Mouse (Mus musculus): ENCODE measurements around the gene Asb11. TPM values are rescaled to one million over a fixed set of nuclear protein-coding genes. Genes with fewer than 3 reads are reported as not detected.

Gene Asb11
- total RNA-seq (2012; rRNA removed): 1.7 and 2.5 TPM in 2 replicates
- 1 to 10 TPM in 1 of 2 experiments, not detected in 1; 3.2 TPM for polyA plus RNA-seq (2012; ENCODE audit: insufficient read depth in 1 of 2, insufficient read length in 2 of 2, low read depth in 1 of 2, low replicate concordance in 2 of 2, missing spikeins in 1 of 2)

DNA sequence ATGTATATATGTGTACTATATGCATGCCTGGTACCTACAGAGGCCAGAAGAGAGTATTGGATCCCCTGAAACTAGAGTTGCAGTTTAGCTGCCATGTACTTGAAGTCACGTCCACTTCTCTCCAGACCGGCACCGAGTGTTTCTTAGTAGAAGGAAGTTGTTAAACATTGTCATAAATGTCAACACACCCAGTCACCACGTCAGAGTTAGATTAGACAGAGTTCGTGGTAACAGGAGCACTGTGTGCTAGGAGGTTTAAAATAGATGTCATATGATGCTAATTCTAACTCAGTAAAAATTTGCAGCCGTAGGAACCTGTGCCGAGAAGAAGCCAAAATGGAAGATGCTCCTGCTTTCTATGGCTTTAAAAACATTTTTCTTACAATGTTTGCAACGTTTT lies at the start of gene Asb11:
TSS of gene Asb11 (plus strand) at position 286 of the 400 bp plus-strand sequence.
- H3K27me3 ChIP-seq (ENCODE audit: control insufficient read depth in 1 of 2, insufficient read depth in 2 of 2, low read length in 2 of 2): no peaks in the 10 kb centered on the region

DNA sequence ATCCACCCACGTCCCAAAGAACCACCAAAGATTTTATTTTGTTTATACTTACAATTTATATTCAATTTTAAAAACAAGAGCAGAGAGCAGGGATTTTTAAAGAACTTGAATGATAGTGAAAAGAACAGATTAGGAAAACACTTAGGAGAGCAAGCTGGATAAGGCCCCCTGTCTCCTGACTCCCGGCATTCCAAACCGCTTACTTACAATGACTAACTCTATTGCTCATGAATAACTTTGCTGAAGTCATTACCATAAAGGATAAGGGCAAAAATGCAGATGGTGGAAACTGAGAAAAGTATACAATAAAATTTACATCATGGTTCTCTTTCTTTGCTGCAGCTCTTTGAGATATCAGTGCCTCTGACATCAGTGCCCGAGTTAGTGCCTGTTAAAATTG lies 42.7 kb upstream of the Asb11 start:
- TF ChIP-seq MAZ (IDR thresholded peaks at IDR 0.05; ENCODE audit: low read depth, low read length) (no peak), NELFE (IDR thresholded peaks at IDR 0.05; ENCODE audit: low read depth, low read length) (no peak), E2F4 (IDR thresholded peaks at IDR 0.05; ENCODE audit: borderline replicate concordance, low read depth, low read length) (no peak), USF1 (IDR thresholded peaks at IDR 0.05; ENCODE audit: low read depth, low read length) (no peak), TAL1 (IDR thresholded peaks at IDR 0.05; ENCODE audit: low read length) (no peak), CHD2 (IDR thresholded peaks at IDR 0.05; ENCODE audit: low read length) (no peak), POLR2AphosphoS5 (IDR thresholded peaks at IDR 0.05; ENCODE audit: borderline replicate concordance, low read depth, low read length) (no peak), MYC (IDR thresholded peaks at IDR 0.05; ENCODE audit: low read depth, low read length) (no peak), USF2 (IDR thresholded peaks at IDR 0.05; ENCODE audit: borderline replicate concordance in 1 of 2, insufficient read depth in 1 of 2, low read depth in 1 of 2, low read length in 2 of 2) (no peak), MYB (IDR thresholded peaks at IDR 0.05; ENCODE audit: low read depth, low read length) (no peak), KAT2A (conservative IDR thresholded peaks at IDR 0.05; ENCODE audit: low read depth, low read length) (no peak), JUND (IDR thresholded peaks at IDR 0.05; ENCODE audit: low read depth, low read length) (no peak), MXI1 (IDR thresholded peaks at IDR 0.05; ENCODE audit: low read depth, low read length) (no peak), POLR2AphosphoS2 (IDR thresholded peaks at IDR 0.05; ENCODE audit: low read length) (no peak)
- H3K27me3 ChIP-seq (ENCODE audit: control insufficient read depth in 1 of 2, insufficient read depth in 2 of 2, low read length in 2 of 2): no peaks in the 10 kb centered on the region

More for the DNA sequence above, at the start of gene Asb11:
- no peak within 1 kb of the TSS for H3K27ac ChIP-seq (ENCODE audit: control insufficient read depth, low read depth, low read length)
- H3K9ac ChIP-seq (ENCODE audit: control insufficient read depth, low read depth, low read length, poor library complexity, severe bottlenecking): no peak within 1 kb of the TSS
- H3K4me1 ChIP-seq (ENCODE audit: control insufficient read depth in 1 of 2, insufficient read depth in 2 of 2, low read length in 2 of 2): peaks cover 8 to 17% of the 10 kb centered on the region in 2 experiments; a peak in 3 of 4 replicates
- H3K79me2 ChIP-seq (ENCODE audit: control insufficient read depth, insufficient read depth, low read length, poor library complexity): no peaks in the 10 kb centered on the region
- DNase-seq (ENCODE audit: low read depth, low spot score): no peak
- no peak within 1 kb of the TSS for H3K4me3 ChIP-seq (ENCODE audit: control insufficient read depth in 1 of 2, insufficient read depth in 1 of 2, low read depth in 2 of 2, low read length in 2 of 2)
- H3K9me3 ChIP-seq (replicated peaks; ENCODE audit: insufficient read depth, low read length): no peaks in the 10 kb centered on the region
- TF ChIP-seq TCF12 (IDR thresholded peaks at IDR 0.05; ENCODE audit: low read depth, low read length) (no peak), POLR2AphosphoS2 (IDR thresholded peaks at IDR 0.05; ENCODE audit: low read length) (no peak), ELF1 (IDR thresholded peaks at IDR 0.05; ENCODE audit: low read depth, low read length) (no peak), ZMIZ1 (IDR thresholded peaks at IDR 0.05; ENCODE audit: low read depth, low read length) (no peak), SIN3A (IDR thresholded peaks at IDR 0.05; ENCODE audit: low read length) (no peak), HCFC1 (IDR thresholded peaks at IDR 0.05; ENCODE audit: low read depth, low read length) (no peak), CTCF (IDR thresholded peaks at IDR 0.05 in 2 of 3, conservative IDR thresholded peaks at IDR 0.05 in 1 of 3; ENCODE audit: control insufficient read depth in 1 of 3, insufficient read depth in 1 of 3, low read depth in 2 of 3, low read length in 3 of 3, poor library complexity in 1 of 3, severe bottlenecking in 1 of 3) (no peak), USF2 (IDR thresholded peaks at IDR 0.05; ENCODE audit: borderline replicate concordance in 1 of 2, insufficient read depth in 1 of 2, low read depth in 1 of 2, low read length in 2 of 2) (no peak), SMC3 (IDR thresholded peaks at IDR 0.05; ENCODE audit: low read depth, low read length) (no peak), MAX (IDR thresholded peaks at IDR 0.05; ENCODE audit: low read length) (no peak), POLR2A (IDR thresholded peaks at IDR 0.05; ENCODE audit: control insufficient read depth in 1 of 2, insufficient read depth in 1 of 2, low read depth in 1 of 2, low read length in 2 of 2, poor library complexity in 1 of 2) (no peak), NRF1 (IDR thresholded peaks at IDR 0.05; ENCODE audit: insufficient read depth, low read depth, low read length, poor library complexity, severe bottlenecking) (no peak), EP300 (IDR thresholded peaks at IDR 0.05; ENCODE audit: low read depth in 1 of 2, low read length in 2 of 2) (no peak), GATA1 (IDR thresholded peaks at IDR 0.05; ENCODE audit: low read depth, low read length) (no peak), JUND (IDR thresholded peaks at IDR 0.05; ENCODE audit: low read depth, low read length) (no peak)
- H3K36me3 ChIP-seq (ENCODE audit: control insufficient read depth in 1 of 2, insufficient read depth in 2 of 2, low read length in 2 of 2): peaks cover 8 to 9% of the 10 kb centered on the region in 2 experiments

More for the DNA sequence above, 42.7 kb upstream of the Asb11 start:
- DNase-seq (ENCODE audit: low read depth, low spot score): no peak
- Histone ChIP-seq H3K27ac (ENCODE audit: control insufficient read depth, low read depth, low read length) (no peak overlapping the region), H3K4me3 (ENCODE audit: control insufficient read depth in 1 of 2, insufficient read depth in 1 of 2, low read depth in 2 of 2, low read length in 2 of 2) (no peak overlapping the region), H3K9me3 (replicated peaks; ENCODE audit: insufficient read depth, low read length) (no peaks in the 10 kb centered on the region), H3K36me3 (ENCODE audit: control insufficient read depth in 1 of 2, insufficient read depth in 2 of 2, low read length in 2 of 2) (peaks cover 0 to 3% of the 10 kb centered on the region in 2 experiments; a peak in 1 of 4 replicates), H3K79me2 (ENCODE audit: control insufficient read depth, insufficient read depth, low read length, poor library complexity) (no peaks in the 10 kb centered on the region), H3K4me1 (ENCODE audit: control insufficient read depth in 1 of 2, insufficient read depth in 2 of 2, low read length in 2 of 2) (peaks cover 0 to 3% of the 10 kb centered on the region in 2 experiments; a peak in 1 of 4 replicates), H3K9ac (ENCODE audit: control insufficient read depth, low read depth, low read length, poor library complexity, severe bottlenecking) (no peak overlapping the region)
